Mouse (Mus musculus): Measurements from ENCODE around the gene Igfbp1. TPM values are rescaled to one million over a fixed set of nuclear protein-coding genes. Genes with fewer than 3 reads are reported as not detected.

The Igfbp1 gene
- total RNA-seq, 2 experiments from 2014 or later = 0.68 TPM; not detected in 1

- DNase-seq = no peak
Measured at GRCm38 (mm10) chr11:7234436-7234835, 36.9 kb downstream of the Igfbp1 start.

GRCm38 (mm10) chr11:7234981-7235609 lies 37.5 kb downstream of the Igfbp1 start:
- no peak for DNase-seq

GRCm38 (mm10) chr11:7236751-7237150 lies 39.2 kb downstream of the Igfbp1 start:
- DNase-seq = no peak

- no peak for DNase-seq
Measured at GRCm38 (mm10) chr11:7237712-7238111, 40.1 kb downstream of the Igfbp1 start.

GRCm38 (mm10) chr11:7238546-7238945 lies 41.0 kb downstream of the Igfbp1 start:
- DNase-seq = no peak

- no peak for DNase-seq
Measured at GRCm38 (mm10) chr11:7239041-7239740, 41.6 kb downstream of the Igfbp1 start.

GRCm38 (mm10) chr11:7244782-7245181 lies 47.2 kb downstream of the Igfbp1 start:
- DNase-seq = no peak

- no peak for DNase-seq
Measured at GRCm38 (mm10) chr11:7250415-7250814, 52.8 kb downstream of the Igfbp1 start.

GRCm38 (mm10) chr11:7250870-7251269 lies 53.3 kb downstream of the Igfbp1 start:
- no peak for DNase-seq

Other genes starting within 250 kb of the Igfbp1 start
- 1 to 10 TPM; 4.4 to 4.7 TPM for gene Adcy1, start 134.3 kb upstream of the Igfbp1 start, total RNA-seq (2021)
- not detected for gene Gm11985, start 9.2 kb upstream of the Igfbp1 start, total RNA-seq (2021)
- 10 to 100 TPM; 76.9 to 82.2 TPM for gene Igfbp3, start 16.1 kb downstream of the Igfbp1 start, total RNA-seq (2021)